Mouse (Mus musculus) lung, embryonic 15.5 days (tissue): ENCODE data around the gene Gm14744. TPM values are rescaled to one million over a fixed set of nuclear protein-coding genes. Genes with fewer than 3 reads are reported as not detected.
"Not testable (repeated sequence)": the region's sequence is repeated elsewhere in the genome, so short reads cannot be mapped to it uniquely, and the experiment has no call there.

Experiments used
- ATAC-seq: fragments of 200-750 bp; cut with Nextera tagmentation; 2 replicates; pipeline ENCODE4 v1.8.0; 2017; ENCODE audit warnings: moderate number of reproducible peaks, borderline replicate concordance; ENCODE audit not compliant: low FRiP score, low TSS enrichment; ENCODE audit errors: extremely low read depth
- H3K27ac ChIP-seq: fragments of 300-500 bp; sonication (generic); 2 replicates; pipeline ENCODE4 v1.5.1; 2015; ENCODE audit warnings: moderate library complexity, mild to moderate bottlenecking, inconsistent platforms
- H3K27me3 ChIP-seq: fragments of 300-500 bp; sonication (generic); 2 replicates; pipeline ENCODE4 v1.6.1; 2015; ENCODE audit warnings: inconsistent platforms
- H3K36me3 ChIP-seq: fragments of 300-500 bp; sonication (generic); 2 replicates; pipeline ENCODE4 v1.6.1; 2015; ENCODE audit warnings: inconsistent platforms
- H3K4me1 ChIP-seq: fragments of 300-500 bp; sonication (generic); 2 replicates; pipeline ENCODE4 v1.6.1; 2015; ENCODE audit warnings: inconsistent platforms
- H3K4me2 ChIP-seq: fragments of 300-500 bp; sonication (generic); 2 replicates; pipeline ENCODE4 v1.6.1; 2015; ENCODE audit warnings: inconsistent platforms, mild to moderate bottlenecking, moderate library complexity
- H3K4me3 ChIP-seq: fragments of 300-500 bp; sonication (generic); 2 replicates; pipeline ENCODE4 v1.5.1; 2015; ENCODE audit warnings: mild to moderate bottlenecking, inconsistent platforms
- H3K9ac ChIP-seq: fragments of 300-500 bp; sonication (generic); 2 replicates; pipeline ENCODE4 v1.6.1; 2015; ENCODE audit warnings: inconsistent platforms
- H3K9me3 ChIP-seq: fragments of 300-500 bp; sonication (generic); 2 replicates; pipeline ENCODE4 v1.6.1; 2016; ENCODE audit warnings: inconsistent platforms
- WGBS: fragments of 180-500 bp; shearing (Covaris S2); methylation state at CpG from one replicate; pipeline ENCODE4 v1.1.7; 2015; 5-methylcytosine and 5-hydroxymethylcytosine counted together
- polyA plus RNA-seq: library from polyadenylated mRNA; unstranded; fragments of >200 nt; fragmentation: Nextera tagmentation; extraction: Ambion mirVana; gene quantifications from 2 replicates; pipeline ENCODE4 v1.2.1, GENCODE M21; 2015

The Gm14744 gene
- not detected in 2 replicates for polyA plus RNA-seq

- H3K4me2 ChIP-seq, H3K27me3 ChIP-seq, H3K36me3 ChIP-seq, H3K9me3 ChIP-seq, H3K4me1 ChIP-seq, H3K9ac ChIP-seq, ATAC-seq, H3K4me3 ChIP-seq, H3K27ac ChIP-seq: not testable (repeated sequence)
- WGBS = 90% methylated on average over 2 of the region's 2 CpGs
These were observed at the start of gene Gm14744 for GRCm38 (mm10) chrX:77864458-77864857. Gm14744 (plus strand) TSS chrX:77864758.

- Histone ChIP-seq H3K9me3 (no peaks in the 10 kb centered on the region), H3K4me2 (no peak within 1 kb of the TSS), H3K36me3 (no peaks in the 10 kb centered on the region), H3K9ac (no peak within 1 kb of the TSS), H3K4me3 (no peak within 1 kb of the TSS), H3K27ac (no peak within 1 kb of the TSS), H3K4me1 (no peaks in the 10 kb centered on the region), H3K27me3 (no peaks in the 10 kb centered on the region)
- 67% methylated on average over 1 of the region's 1 CpGs for WGBS
- ATAC-seq = no peak
These were observed 11.0 kb upstream of the Gm14744 start, which contains the start of gene Pbsn for GRCm38 (mm10) chrX:77853523-77853922. Pbsn (minus strand) TSS chrX:77853623.

GRCm38 (mm10) chrX:77880033-77880432, 15.5 kb downstream of the Gm14744 start:
- not testable (repeated sequence) for ATAC-seq, H3K27ac ChIP-seq, H3K4me1 ChIP-seq, H3K4me3 ChIP-seq, H3K27me3 ChIP-seq, H3K9ac ChIP-seq, H3K9me3 ChIP-seq, H3K36me3 ChIP-seq, H3K4me2 ChIP-seq
- WGBS = 50% methylated on average over 2 of the region's 4 CpGs

Other genes starting within 250 kb of the Gm14744 start
- 12.3 and 13.8 TPM in 2 replicates for gene Prkx, start 68.5 kb upstream of the Gm14744 start, polyA plus RNA-seq
- gene Pbsn, start 11.1 kb upstream of the Gm14744 start, polyA plus RNA-seq = not detected in 2 replicates
- not detected in 2 replicates for gene 5430402E10Rik, start 60.3 kb downstream of the Gm14744 start, polyA plus RNA-seq
- gene Obp1a, start 226.6 kb downstream of the Gm14744 start, polyA plus RNA-seq = not detected in 2 replicates